Mouse (Mus musculus): ENCODE results near the gene Serinc1. TPM values are rescaled to one million over a fixed set of nuclear protein-coding genes. Genes with fewer than 3 reads are reported as not detected.

Serinc1 gene
- total and polyA plus RNA-seq, 3 experiments: 38.3 to 42.8 TPM; not detected in 1

DNA sequence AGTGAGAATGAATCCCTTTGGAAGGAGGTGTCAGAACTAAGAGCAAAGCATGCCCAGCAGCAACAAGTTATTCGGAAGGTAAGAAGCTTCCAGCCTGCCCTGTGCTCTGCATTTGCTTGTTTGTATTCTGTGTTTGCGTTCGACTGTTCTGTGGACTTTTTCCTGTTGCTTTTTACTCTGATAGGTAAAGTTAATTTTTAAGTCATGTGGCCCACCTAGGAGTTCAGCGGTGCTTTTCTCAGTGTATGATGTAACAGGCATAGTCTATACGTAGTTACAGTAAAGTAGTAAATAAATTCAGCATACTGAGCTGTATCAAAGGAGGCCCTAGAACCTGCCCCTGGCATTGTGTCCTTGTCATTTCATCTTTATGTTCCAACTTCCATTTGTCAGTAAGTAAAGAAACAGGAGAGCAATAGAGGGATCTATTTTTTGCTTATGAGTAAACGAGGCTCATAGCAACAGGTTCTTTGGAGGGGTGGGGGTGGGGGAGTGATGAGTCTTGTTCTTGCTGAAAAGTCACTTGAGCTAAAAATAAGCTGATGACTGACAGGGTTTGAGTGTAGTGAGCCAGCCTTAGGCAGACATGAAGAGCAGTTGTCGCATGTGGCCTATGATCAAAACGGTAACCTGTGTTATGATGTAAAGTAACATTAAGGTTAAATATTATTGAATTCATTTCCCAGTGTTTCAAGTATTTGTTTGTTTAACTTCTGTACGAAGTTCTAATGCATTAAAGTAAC lies 32.7 kb downstream of the Serinc1 start:
- H3K27me3 ChIP-seq (ENCODE audit: control insufficient read depth in 1 of 2, insufficient read depth in 2 of 2, low read length in 2 of 2): no peaks in the 10 kb centered on the region
- no peaks in the 10 kb centered on the region for H3K4me1 ChIP-seq (ENCODE audit: control insufficient read depth in 1 of 2, insufficient read depth in 2 of 2, low read length in 2 of 2)
- H3K9ac ChIP-seq (ENCODE audit: control insufficient read depth, low read depth, low read length, poor library complexity, severe bottlenecking): no peak overlapping the region
- H3K36me3 ChIP-seq (ENCODE audit: control insufficient read depth in 1 of 2, insufficient read depth in 2 of 2, low read length in 2 of 2): no peaks in the 10 kb centered on the region
- TF ChIP-seq NELFE (IDR thresholded peaks at IDR 0.05; ENCODE audit: low read depth, low read length) (no peak), JUND (IDR thresholded peaks at IDR 0.05; ENCODE audit: low read depth, low read length) (no peak), KAT2A (conservative IDR thresholded peaks at IDR 0.05; ENCODE audit: low read depth, low read length) (no peak), TAL1 (IDR thresholded peaks at IDR 0.05; ENCODE audit: low read length) (no peak), ZMIZ1 (IDR thresholded peaks at IDR 0.05; ENCODE audit: low read depth, low read length) (no peak), TBP (IDR thresholded peaks at IDR 0.05; ENCODE audit: low read depth, low read length) (no peak), ETS1 (IDR thresholded peaks at IDR 0.05; ENCODE audit: low read depth, low read length) (no peak), GATA1 (IDR thresholded peaks at IDR 0.05; ENCODE audit: low read depth, low read length) (no peak), MAX (IDR thresholded peaks at IDR 0.05; ENCODE audit: low read length) (no peak), HCFC1 (IDR thresholded peaks at IDR 0.05; ENCODE audit: low read depth, low read length) (no peak), USF1 (IDR thresholded peaks at IDR 0.05; ENCODE audit: low read depth, low read length) (no peak), SMC3 (IDR thresholded peaks at IDR 0.05; ENCODE audit: low read depth, low read length) (no peak), MAZ (IDR thresholded peaks at IDR 0.05; ENCODE audit: low read depth, low read length) (no peak), MYC (IDR thresholded peaks at IDR 0.05; ENCODE audit: low read depth, low read length) (no peak), ZKSCAN1 (IDR thresholded peaks at IDR 0.05; ENCODE audit: low read depth, low read length) (no peak), SIN3A (IDR thresholded peaks at IDR 0.05; ENCODE audit: low read length) (no peak), NRF1 (IDR thresholded peaks at IDR 0.05; ENCODE audit: insufficient read depth, low read depth, low read length, poor library complexity, severe bottlenecking) (no peak), TCF12 (IDR thresholded peaks at IDR 0.05; ENCODE audit: low read depth, low read length) (no peak)
- no peak overlapping the region for H3K27ac ChIP-seq (ENCODE audit: control insufficient read depth, low read depth, low read length)
- no peak for DNase-seq (ENCODE audit: low read depth, low spot score)
- H3K4me3 ChIP-seq (ENCODE audit: control insufficient read depth in 1 of 2, insufficient read depth in 1 of 2, low read depth in 2 of 2, low read length in 2 of 2): no peak overlapping the region
- no peaks in the 10 kb centered on the region for H3K79me2 ChIP-seq (ENCODE audit: control insufficient read depth, insufficient read depth, low read length, poor library complexity)
- H3K9me3 ChIP-seq (replicated peaks; ENCODE audit: insufficient read depth, low read length): no peaks in the 10 kb centered on the region

DNA sequence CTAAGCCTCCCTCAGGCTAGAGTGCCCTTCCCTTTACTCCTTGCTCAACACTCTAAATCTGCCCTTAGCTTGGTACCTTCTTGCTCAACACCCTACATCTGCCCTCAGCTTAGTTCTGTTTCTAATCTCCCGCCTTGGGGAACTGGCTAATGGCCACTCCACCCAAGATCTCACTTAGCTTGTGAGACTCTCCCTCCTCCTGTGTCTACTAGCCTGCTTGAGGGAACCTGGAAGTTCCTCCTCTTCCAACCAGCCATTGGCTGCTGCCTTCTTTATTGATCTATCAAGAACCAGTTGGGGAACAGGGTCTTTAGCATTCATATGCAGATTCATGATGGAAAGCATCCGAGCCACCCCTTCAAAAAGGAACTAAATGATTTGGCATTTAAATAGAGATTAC lies 40.3 kb downstream of the Serinc1 start:
- TF ChIP-seq NRF1 (IDR thresholded peaks at IDR 0.05; ENCODE audit: insufficient read depth, low read depth, low read length, poor library complexity, severe bottlenecking) (no peak), TCF12 (IDR thresholded peaks at IDR 0.05; ENCODE audit: low read depth, low read length) (no peak), POLR2AphosphoS5 (IDR thresholded peaks at IDR 0.05; ENCODE audit: borderline replicate concordance, low read depth, low read length) (no peak), POLR2A (IDR thresholded peaks at IDR 0.05; ENCODE audit: control insufficient read depth in 1 of 2, insufficient read depth in 1 of 2, low read depth in 1 of 2, low read length in 2 of 2, poor library complexity in 1 of 2) (no peak), UBTF (IDR thresholded peaks at IDR 0.05; ENCODE audit: borderline replicate concordance, insufficient read depth, low read depth, low read length) (no peak), MYB (IDR thresholded peaks at IDR 0.05; ENCODE audit: low read depth, low read length) (no peak)
- H3K27ac ChIP-seq (ENCODE audit: control insufficient read depth, low read depth, low read length): no peak overlapping the region
- H3K9me3 ChIP-seq (replicated peaks; ENCODE audit: insufficient read depth, low read length): no peaks in the 10 kb centered on the region
- DNase-seq (ENCODE audit: low read depth, low spot score): peak; percentile 31
- H3K27me3 ChIP-seq (ENCODE audit: control insufficient read depth in 1 of 2, insufficient read depth in 2 of 2, low read length in 2 of 2): no peaks in the 10 kb centered on the region
- H3K36me3 ChIP-seq (ENCODE audit: control insufficient read depth in 1 of 2, insufficient read depth in 2 of 2, low read length in 2 of 2): peaks cover 0 to 7% of the 10 kb centered on the region in 2 experiments; a peak in 2 of 4 replicates
- H3K79me2 ChIP-seq (ENCODE audit: control insufficient read depth, insufficient read depth, low read length, poor library complexity): peaks cover 2% of the 10 kb centered on the region
- no peak overlapping the region for H3K4me3 ChIP-seq (ENCODE audit: control insufficient read depth in 1 of 2, insufficient read depth in 1 of 2, low read depth in 2 of 2, low read length in 2 of 2)
- no peak overlapping the region for H3K9ac ChIP-seq (ENCODE audit: control insufficient read depth, low read depth, low read length, poor library complexity, severe bottlenecking)
- H3K4me1 ChIP-seq (ENCODE audit: control insufficient read depth in 1 of 2, insufficient read depth in 2 of 2, low read length in 2 of 2): peaks cover 0 to 3% of the 10 kb centered on the region in 2 experiments; a peak in 2 of 4 replicates
